Mouse (Mus musculus) ES-E14 (cell line): ENCODE measurements around the gene Gemin7. TPM values are rescaled to one million over a fixed set of nuclear protein-coding genes. Genes with fewer than 3 reads are reported as not detected.
A peak's percentile ranks its signal among the peaks of the same experiment; 100 is the strongest.

Source experiments
- DNase-seq: peaks from one replicate; pipeline ENCODE4 v3.0.0-alpha.2; 2013; ENCODE audit warnings: low read depth, low spot score
- H3K27ac ChIP-seq: 2 replicates; pipeline ENCODE4 v1.5.1; 2012; ENCODE audit warnings: low read depth, mild to moderate bottlenecking, low read length, moderate library complexity, mixed read lengths; ENCODE audit not compliant: poor library complexity, insufficient read depth, severe bottlenecking
- H3K36me3 ChIP-seq: 2 replicates; pipeline ENCODE4 v1.6.1; 2012; ENCODE audit warnings: mild to moderate bottlenecking, low read length, moderate library complexity, mixed read lengths; ENCODE audit not compliant: control insufficient read depth, poor library complexity, insufficient read depth, severe bottlenecking
- H3K4me1 ChIP-seq, 2 experiments: fragments of 150-350 bp in 1 of 2; sonication (generic) in 1 of 2; 2 replicates each; pipeline ENCODE4 v1.6.1; 2012; ENCODE audit warnings: low read length in 2 of 2, mild to moderate bottlenecking in 1 of 2, mixed read lengths in 1 of 2; ENCODE audit not compliant: control insufficient read depth in 2 of 2, insufficient read depth in 2 of 2, poor library complexity in 1 of 2
- H3K4me3 ChIP-seq, 2 experiments: fragments of 150-350 bp in 1 of 2; sonication (generic) in 1 of 2; 2 replicates each; pipeline ENCODE4 v1.5.1; 2012; ENCODE audit warnings: low read length in 2 of 2, low read depth in 1 of 2, mild to moderate bottlenecking in 1 of 2, mixed read lengths in 1 of 2; ENCODE audit not compliant: insufficient read depth in 1 of 2, poor library complexity in 1 of 2, severe bottlenecking in 1 of 2
- H3K9ac ChIP-seq: 2 replicates; pipeline ENCODE4 v1.6.1; 2012; ENCODE audit warnings: low read depth, mild to moderate bottlenecking, low read length, mixed read lengths; ENCODE audit not compliant: poor library complexity, insufficient read depth, severe bottlenecking
- H3K9me3 ChIP-seq: fragments of 150-350 bp; sonication (generic); 2 replicates; pipeline ENCODE4 v1.6.1; 2012; ENCODE audit warnings: low read depth, mild to moderate bottlenecking, low read length; ENCODE audit not compliant: control insufficient read depth, insufficient read depth
- CHD2 ChIP-seq: IDR thresholded peaks from 2 replicates; pipeline ENCODE4 v1.6.1; 2014; ENCODE audit warnings: mild to moderate bottlenecking, low read depth, low read length, inconsistent platforms
- HCFC1 ChIP-seq: IDR thresholded peaks from 2 replicates; pipeline ENCODE4 v1.6.1; 2012; ENCODE audit warnings: low read length, inconsistent platforms, borderline replicate concordance; ENCODE audit not compliant: insufficient read depth
- MAFK ChIP-seq: IDR thresholded peaks from 2 replicates; pipeline ENCODE4 v1.6.1; 2014; ENCODE audit warnings: mild to moderate bottlenecking, low read depth, low read length, inconsistent platforms; ENCODE audit not compliant: insufficient read depth
- ZC3H11A ChIP-seq: IDR thresholded peaks from 2 replicates; pipeline ENCODE4 v1.6.1; 2012; ENCODE audit warnings: low read depth, mild to moderate bottlenecking, inconsistent platforms, low read length, borderline replicate concordance
- ZNF384 ChIP-seq: IDR thresholded peaks from 2 replicates; pipeline ENCODE4 v1.6.1; 2012; ENCODE audit warnings: low read depth, low read length, inconsistent platforms
- in situ Hi-C, 2 experiments: fragments of 600-800 bp; cut with MboI; formaldehyde crosslinking; loops; one replicate each; pipeline ENCODE4 v1.15.1; 2025; ENCODE audit warnings: low sequenced_read_pairs in 2 of 2, inconsistent platforms in 1 of 2; ENCODE audit not compliant: unreplicated experiment in 2 of 2
- total RNA-seq: library from RNA; depleted of rRNA; stranded (reverse); fragments of 300-350 nt; gene quantifications from 2 replicates; pipeline ENCODE4 v1.2.3, GENCODE M21; 2012

The Gemin7 gene
- total RNA-seq, 1 experiment, result 54.2 TPM

- Histone ChIP-seq H3K36me3 (peaks cover 20% of the 10 kb centered on the region), H3K4me3 (no peak overlapping the region), H3K27ac (no peak overlapping the region), H3K9ac (no peak overlapping the region), H3K9me3 (no peaks in the 10 kb centered on the region), H3K4me1 (peaks cover 3 to 15% of the 10 kb centered on the region in 2 experiments; a peak in 2 of 4 replicates)
- in situ Hi-C loops, result no loop called here
- DNase-seq, result no peak
- TF ChIP-seq ZNF384 (no peak), MAFK (no peak), CHD2 (no peak), HCFC1 (no peak), ZC3H11A (no peak)
These were observed 23.2 kb upstream of the Gemin7 start for GRCm38 (mm10) chr7:19600562-19600961.

DNA sequence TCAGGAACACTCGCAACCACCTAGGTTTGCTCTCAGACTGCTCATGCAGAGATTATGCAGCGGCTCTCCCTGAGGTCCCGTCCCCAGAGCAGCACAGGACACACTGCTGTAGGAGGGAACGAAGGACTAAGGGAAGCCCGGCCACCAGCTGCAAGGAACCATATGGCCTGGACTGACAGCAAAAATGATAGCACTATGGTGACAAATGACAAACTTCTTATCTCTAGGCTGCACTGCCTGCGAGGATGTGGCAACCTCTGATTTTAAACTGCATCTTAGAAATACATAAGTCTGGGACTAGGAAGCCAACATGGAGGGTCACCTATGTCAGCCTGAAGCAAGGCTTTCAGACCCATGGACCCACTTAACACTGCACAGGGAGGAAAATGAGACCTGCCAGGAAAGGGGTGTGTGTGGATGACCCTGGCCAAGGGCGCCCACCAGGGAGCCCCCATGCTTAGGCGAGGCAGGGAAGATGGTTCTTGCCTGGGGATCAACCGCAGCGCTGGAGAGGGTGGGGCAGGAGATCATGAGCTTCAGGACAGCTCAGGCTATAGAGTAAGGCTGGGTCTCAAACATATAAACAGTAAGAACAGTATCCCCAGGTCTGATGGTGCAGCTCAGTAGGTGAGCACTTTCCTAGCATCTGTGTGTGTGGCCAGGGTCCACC, 15.8 kb upstream of the Gemin7 start:
- DNase-seq, result no peak
- Histone ChIP-seq H3K9ac (no peak overlapping the region), H3K4me1 (peaks cover 5 to 26% of the 10 kb centered on the region in 2 experiments; a peak in 3 of 4 replicates), H3K27ac (no peak overlapping the region), H3K4me3 (no peak overlapping the region), H3K36me3 (peaks cover 57% of the 10 kb centered on the region), H3K9me3 (no peaks in the 10 kb centered on the region)
- in situ Hi-C loops, result no loop called here
- TF ChIP-seq CHD2 (no peak), ZC3H11A (no peak), ZNF384 (no peak), MAFK (no peak), HCFC1 (no peak)

DNA sequence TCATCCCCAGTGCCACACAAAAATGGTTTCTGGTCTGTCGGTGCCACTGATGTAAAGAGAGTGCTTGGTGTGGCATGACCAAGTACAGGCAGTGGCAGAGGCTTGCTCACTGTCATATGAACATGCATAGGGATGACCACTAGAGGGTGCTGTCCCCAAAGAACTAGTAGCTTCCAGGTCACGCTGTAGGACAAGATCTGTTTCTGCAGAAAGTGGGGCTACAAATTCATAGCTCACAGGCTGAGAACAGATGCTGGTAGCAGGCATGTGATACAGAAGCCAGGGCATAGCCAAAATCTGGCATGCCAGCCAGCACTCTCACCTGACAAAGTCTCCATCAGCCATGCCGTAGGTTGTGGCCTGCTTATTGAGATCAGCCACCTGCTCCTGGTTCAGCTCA, 12.5 kb upstream of the Gemin7 start:
- Histone ChIP-seq H3K9ac (no peak overlapping the region), H3K27ac (no peak overlapping the region), H3K4me3 (no peak overlapping the region), H3K36me3 (peaks cover 60% of the 10 kb centered on the region), H3K9me3 (no peaks in the 10 kb centered on the region), H3K4me1 (peaks cover 5 to 27% of the 10 kb centered on the region in 2 experiments; a peak in 3 of 4 replicates)
- in situ Hi-C loops, result no loop called here
- TF ChIP-seq ZC3H11A (peak; percentile 44), ZNF384 (no peak), MAFK (no peak)
- peak; percentile 76 for DNase-seq

DNA sequence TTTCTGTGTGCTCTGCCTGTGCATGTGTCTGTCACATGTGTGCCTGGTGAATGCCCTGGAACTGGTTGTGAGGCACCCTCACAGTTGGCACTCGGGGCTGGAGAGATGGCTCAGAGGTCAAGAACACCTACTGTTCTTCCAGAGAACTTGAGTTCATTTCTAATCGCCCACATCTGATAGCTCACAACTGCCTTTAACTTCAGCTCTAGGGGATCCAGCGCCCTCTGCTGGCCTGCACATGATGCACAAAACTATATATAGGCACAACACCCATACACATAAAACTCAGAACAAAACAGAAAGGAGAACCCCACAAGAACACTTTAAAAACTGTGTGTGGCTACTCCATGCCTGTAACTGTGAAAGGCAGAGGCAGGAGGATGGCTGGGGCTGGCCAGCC, 11.8 kb upstream of the Gemin7 start:
- in situ Hi-C loops, result no loop called here
- DNase-seq, result no peak
- H3K9ac ChIP-seq, result no peak overlapping the region
- H3K36me3 ChIP-seq, result peaks cover 63% of the 10 kb centered on the region
- no peaks in the 10 kb centered on the region for H3K9me3 ChIP-seq
- peaks cover 5 to 25% of the 10 kb centered on the region in 2 experiments; a peak in 3 of 4 replicates for H3K4me1 ChIP-seq
- H3K4me3 ChIP-seq, result no peak overlapping the region
- TF ChIP-seq ZNF384, result no peak
- no peak for TF ChIP-seq ZC3H11A
- TF ChIP-seq CHD2, result no peak
- no peak for TF ChIP-seq HCFC1
- TF ChIP-seq MAFK, result no peak
- no peak overlapping the region for H3K27ac ChIP-seq

DNA sequence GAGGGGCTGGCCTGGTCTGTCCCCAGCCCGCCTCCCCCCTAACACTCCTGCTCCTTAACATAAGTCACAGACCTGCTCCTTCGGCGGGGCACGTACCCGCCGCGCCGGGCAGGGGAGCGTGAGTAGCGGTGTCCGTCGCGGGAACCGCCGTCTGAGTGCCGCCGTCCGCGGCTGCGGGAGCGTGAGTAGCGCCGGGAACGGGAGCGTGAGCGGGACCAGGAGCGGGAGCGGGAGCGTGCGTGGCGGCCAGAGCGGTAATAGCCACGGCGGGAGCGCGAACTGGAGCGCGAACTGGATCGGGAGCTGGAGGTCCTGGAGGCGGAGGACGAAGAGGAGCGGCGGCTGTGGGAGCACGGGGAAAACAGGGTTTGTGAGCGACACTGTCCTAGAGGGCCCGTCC, 8.9 kb upstream of the Gemin7 start:
- no peak for TF ChIP-seq MAFK
- TF ChIP-seq CHD2, result peak; percentile 66; the same call in 1 of the 2 replicates
- Histone ChIP-seq H3K9me3 (no peaks in the 10 kb centered on the region), H3K36me3 (peaks cover 63% of the 10 kb centered on the region), H3K4me3 (peak overlapping the region; percentile 49 to 69; a peak in 3 of 4 replicates), H3K4me1 (peaks cover 0 to 22% of the 10 kb centered on the region in 2 experiments; a peak in 3 of 4 replicates), H3K27ac (no peak overlapping the region), H3K9ac (peak overlapping the region; percentile 70)
- DNase-seq, result no peak
- in situ Hi-C loops, result no loop called here
